Mouse (Mus musculus): ENCODE data around the gene Kif28. TPM values are rescaled to one million over a fixed set of nuclear protein-coding genes. Genes with fewer than 3 reads are reported as not detected.
"Not testable (repeated sequence)": the region's sequence is repeated elsewhere in the genome, so short reads cannot be mapped to it uniquely, and the experiment has no call there.

Kif28 gene
- polyA plus RNA-seq, 2 experiments from 2014 or later: not detected

DNA sequence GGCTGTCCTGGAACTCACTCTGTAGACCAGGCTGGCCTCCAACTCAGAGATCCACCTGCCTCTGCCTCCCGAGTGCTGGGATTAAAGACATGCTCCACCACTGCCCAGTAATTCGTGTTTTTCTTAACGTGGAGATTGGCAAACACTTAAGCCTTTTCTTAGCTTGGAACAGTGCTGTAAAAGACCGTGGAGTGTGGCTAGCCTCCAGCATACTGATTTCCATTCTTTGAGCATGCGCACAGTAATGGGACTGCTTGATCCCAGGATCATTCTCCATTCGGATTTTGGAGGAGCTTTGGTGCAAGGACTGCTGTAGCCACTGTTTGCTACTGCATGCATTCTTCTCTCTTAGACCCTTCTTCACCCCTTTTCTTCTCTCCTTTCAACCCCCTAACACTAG is 55.6 kb downstream of the Kif28 start:
- ATAC-seq: no peak

DNA sequence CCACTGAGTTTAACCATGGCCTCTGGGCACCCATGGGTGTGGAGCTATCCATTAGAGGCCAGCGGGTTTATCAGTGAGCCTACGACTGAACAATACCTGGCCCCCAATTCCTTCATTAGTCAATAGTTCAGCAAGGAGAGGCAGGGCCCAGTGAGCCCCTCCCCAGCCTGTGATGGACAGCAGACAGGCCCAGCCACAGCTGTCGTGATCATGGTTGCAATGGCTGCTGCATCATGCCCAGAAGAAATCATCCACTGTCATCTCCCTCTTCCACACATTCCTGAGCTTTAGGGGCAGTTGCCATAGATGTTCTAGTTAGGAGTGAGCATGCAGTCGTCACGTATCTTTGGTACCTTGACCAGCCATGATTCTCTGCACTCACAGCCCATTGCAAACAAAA is 56.2 kb downstream of the Kif28 start:
- ATAC-seq: no peak

DNA sequence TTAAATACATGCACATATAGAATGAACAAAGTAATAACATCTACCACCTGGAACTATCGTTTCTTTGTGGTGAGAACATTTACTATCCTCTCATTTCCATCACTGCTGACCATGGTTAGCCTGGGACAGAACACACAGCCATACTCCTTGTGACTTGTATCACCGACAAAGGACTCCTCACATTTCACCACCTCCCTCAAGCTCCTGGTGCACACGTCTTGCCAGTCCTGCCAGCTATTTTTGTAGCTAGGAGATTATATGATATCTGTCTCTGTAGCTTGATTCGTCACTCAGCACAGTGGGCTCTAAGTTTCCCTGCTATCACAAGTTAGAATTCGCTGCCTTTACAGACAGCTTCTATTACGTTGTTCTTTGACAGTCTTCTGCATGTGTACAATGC is 56.7 kb downstream of the Kif28 start:
- no peak for ATAC-seq

DNA sequence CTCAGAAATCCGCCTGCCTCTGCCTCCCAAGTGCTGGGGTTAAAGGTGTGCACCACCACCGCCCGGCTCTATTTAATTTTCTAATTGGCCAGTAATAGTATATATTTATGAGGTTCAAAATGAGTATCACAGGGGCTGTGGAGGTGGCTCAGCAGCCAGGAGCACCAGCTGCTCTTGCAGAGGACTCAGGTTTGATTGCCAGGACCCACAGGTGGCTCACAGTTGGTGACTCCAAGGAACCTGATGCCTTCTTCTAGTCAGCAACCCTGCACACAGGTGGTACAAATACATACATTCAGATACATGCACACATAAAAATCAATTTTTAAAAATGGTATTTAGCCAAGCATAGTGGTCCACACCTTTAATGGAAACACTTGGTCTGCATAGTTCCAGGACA is 57.1 kb downstream of the Kif28 start:
- ATAC-seq: no peak

DNA sequence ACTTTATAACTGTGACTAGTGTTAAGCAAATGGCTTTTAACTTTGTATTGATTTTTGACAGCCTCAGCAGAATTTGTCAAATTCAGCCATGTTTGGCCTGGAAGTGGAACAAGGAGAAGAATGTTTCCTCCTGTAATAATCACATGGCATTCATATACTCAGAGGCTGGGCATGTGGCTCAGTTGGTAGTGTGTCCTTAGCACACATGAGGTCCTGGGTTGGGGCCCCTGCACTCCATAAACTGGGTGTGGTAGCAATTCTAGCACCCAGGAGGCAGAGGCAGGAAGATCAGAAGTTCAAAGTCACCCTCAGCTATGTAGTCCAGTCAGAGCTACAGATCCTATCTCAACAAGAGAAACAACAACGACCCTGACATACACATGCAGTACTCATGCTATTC is 57.8 kb downstream of the Kif28 start:
- ATAC-seq: no peak

DNA sequence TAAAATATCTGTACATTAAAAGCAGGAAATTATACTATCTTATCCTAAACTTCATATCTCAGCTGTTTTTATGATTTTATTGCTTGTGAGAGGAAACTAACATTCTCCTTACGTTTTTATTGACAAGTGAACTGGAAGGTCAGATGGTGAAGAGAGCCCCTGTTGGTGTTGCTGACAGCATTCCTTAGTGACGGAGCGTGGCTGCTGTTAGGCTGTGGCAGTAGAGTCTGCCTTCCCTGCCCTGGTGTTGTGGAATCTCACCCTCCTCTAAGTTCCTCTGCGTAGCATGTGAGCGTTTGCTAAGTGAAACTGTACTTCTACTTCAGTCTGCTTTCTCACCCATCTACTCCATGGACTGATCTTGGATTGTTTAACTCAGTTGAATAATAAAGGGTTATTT is 58.3 kb downstream of the Kif28 start:
- no peak for ATAC-seq

DNA sequence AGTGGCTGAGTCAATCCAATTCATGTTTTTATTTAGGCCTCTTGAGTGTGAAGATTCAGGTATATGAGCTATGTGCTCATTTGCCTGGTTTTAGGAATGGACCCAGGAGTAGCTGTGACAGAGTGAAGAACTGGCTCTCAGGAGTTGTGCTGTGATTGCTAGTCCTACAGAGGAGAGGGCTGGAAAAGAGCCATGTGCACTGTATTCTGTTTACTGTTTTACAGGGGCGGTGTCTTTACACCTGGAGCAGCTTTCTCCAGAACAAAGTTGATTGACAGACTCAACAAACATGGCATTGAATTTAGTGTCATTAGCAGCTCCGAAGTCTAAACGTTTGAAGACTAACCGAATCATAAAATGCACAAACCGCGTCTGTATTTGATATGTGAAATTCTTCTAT is 58.7 kb downstream of the Kif28 start:
- no peak for ATAC-seq

DNA sequence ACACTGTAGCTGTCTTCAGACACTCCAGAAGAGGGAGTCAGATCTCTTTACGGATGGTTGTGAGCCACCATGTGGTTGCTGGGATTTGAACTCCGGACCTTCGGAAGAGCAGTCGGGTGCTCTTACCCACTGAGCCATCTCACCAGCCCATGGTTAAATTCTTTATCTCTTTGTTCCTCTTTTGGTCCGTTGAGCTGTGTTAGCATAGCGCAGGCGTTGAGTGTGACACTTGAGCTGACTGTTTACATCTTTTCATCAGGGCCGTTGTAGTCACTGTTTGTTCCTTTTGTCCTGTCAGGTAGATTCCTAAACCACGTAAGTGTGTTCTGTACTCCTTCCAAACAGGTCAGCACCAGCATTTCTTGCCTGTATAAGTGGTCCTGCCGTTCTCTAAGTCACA is 62.3 kb downstream of the Kif28 start:
- not testable (repeated sequence) for ATAC-seq

DNA sequence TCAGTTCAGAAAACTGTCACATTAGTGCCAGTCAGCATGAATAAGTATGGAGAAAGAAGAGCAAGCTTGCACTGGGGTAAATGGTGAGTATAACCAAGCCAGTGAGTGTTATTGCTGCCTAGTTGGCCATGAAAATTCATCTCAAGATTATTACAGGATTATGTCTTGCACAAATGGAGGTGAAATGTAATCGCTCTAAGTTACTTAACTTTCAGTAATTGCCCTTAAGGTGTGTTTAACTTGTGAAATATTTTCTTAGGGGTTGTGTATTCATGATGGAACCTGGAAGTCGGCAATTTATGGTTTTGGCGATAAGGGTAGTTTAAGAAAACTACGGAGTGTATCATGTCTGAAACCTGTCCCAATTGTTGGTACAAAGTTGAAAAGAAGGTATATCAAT is 65.7 kb downstream of the Kif28 start:
- ATAC-seq: no peak

DNA sequence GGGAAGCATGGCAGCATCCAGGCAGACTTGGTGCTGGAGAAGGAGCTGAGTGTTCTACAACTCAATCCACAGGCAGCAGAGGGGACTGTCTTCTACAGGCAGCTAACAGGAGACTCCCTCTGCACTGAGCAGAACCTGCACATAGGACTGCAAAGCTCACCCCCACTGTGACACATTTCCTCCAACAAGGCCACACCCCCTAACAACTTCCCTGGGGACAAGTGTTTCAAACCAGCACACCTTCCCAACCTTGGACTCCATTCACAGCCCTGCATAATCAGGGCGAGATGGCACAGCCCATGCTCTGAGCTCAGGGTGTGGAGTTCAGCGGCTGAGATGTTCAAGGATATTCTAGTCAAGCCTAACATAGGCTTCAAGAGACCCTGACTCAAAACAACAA is 68.0 kb downstream of the Kif28 start:
- ATAC-seq: no peak

DNA sequence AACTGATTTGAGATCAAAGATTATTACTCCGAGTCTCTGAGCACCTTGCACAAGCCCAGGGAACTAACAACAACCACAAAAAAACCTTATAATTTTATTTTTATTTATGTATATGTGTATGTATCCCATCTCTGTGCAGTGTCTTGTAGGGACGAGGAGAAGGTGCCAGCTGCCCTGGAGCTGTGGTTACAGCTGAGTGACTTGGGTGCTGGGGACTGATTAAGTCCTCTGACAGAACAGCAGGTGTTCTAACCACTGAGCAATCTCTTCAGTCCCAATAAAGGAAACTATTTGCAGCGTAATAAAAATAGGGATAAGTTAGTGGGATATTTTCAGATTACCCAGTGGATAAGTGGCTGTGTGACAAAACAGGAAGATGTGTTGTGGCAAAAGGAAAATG is 70.7 kb downstream of the Kif28 start:
- no peak for ATAC-seq

DNA sequence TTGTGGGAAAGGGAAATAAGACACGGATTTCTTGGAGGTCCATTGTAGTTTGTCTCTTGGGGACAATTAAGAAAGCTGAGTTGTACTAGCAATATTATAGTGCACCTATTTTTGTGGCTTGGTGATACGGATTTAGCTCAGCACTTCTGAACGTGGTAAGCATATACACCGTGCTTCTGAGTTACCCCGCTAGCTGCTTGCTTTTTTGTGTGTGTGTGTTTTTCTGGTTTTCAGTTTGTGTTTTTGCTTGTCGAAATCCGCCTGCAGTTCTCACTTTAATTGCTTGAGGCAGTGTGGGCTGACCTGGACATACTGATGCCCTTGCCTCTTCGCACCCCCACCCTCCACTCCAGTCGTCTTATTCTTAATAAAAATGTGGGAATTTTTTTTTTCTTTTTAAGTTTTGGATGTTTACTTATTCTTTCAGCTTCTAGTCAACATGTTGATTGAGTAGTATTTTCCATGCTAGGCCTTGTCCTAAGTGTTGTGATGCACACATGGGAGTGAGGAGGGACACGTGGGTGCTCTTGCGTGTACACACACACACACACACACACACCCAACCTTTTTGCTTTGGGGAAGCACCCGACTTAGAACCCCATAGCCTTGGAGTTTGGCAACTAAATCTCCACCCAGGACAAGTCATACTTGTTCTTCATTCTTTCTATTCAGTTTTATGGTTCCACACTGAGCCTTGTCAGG is 76.1 kb downstream of the Kif28 start:
- ATAC-seq: no peak

DNA sequence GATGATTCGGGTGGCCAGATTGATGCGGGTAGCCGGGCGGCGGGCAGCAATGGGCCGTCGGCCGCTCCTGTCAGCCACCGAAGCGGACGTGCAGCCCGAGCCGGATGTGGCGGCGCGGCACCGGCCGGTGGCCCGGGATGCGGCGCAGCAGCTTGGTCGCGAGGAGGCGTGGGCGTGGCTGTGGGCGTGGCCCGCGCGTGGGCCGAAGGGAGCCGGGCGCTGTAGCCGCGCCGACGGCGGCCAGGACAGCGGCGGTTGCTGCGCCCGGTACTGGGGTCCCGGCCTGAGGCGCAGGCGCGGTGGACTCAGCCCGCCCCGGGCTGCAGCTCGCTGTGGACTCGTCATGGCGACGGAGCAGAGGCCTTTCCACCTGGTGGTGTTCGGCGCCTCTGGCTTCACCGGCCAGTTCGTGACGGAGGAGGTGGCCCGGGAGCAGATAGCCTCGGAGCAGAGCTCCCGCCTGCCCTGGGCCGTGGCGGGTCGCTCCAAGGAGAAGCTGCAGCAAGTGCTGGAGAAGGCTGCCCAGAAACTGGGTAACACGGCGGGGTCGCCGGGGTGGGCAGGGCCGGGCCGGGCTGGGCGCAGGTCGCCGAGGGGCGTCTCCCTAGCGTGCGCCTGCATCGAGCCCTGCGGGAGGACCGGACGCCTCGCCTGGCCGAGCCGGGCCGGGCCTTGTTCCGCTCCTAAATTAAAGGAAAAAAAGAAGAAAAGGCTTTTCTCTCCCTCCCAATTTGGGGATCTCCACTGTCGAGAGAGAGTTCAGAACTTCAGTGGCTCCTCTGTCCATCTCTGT is 76.9 kb downstream of the Kif28 start, which contains the start of gene Sccpdh:
Sccpdh (plus strand) TSS at position 198 of the 793 bp plus-strand sequence.
- peak; percentile 78 for ATAC-seq

DNA sequence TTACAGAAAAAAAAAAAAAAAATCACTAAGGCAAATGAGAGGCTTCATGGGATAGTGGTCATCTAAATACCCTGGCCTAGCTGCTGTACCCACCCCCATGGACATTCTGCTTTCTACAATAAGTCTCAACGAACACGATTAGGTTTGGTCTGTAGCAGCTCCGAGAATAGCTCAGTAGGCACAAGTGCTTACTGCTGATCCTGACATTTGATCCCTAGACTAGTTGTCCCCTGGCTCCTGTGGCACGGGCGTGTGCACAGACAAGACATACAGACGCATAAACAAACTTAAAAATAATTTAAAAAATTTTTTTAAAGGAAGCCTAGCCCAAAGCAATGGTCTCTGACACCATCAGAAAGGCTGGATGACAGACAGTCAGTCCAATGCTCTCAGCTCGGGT is 77.6 kb downstream of the Kif28 start:
- ATAC-seq: no peak

DNA sequence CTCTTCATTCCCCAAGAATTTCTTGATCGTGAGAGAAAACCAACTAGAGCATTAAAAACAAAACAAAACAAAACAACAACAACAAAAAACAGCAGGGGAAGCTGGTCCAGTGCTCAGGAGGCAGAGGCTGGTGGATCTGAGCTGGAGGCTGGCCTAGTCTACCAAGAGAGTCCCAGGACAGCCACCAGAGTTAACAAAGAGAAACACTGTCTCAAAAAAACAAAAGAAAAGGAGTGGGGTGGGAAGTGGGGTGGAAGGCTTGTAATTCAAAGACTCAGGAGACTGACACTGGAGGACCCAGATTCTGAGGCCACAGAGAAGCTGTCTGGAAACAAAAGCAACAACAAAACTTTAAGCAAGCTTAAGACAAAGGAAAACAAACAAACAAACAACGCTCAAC is 78.1 kb downstream of the Kif28 start:
- ATAC-seq: no peak

DNA sequence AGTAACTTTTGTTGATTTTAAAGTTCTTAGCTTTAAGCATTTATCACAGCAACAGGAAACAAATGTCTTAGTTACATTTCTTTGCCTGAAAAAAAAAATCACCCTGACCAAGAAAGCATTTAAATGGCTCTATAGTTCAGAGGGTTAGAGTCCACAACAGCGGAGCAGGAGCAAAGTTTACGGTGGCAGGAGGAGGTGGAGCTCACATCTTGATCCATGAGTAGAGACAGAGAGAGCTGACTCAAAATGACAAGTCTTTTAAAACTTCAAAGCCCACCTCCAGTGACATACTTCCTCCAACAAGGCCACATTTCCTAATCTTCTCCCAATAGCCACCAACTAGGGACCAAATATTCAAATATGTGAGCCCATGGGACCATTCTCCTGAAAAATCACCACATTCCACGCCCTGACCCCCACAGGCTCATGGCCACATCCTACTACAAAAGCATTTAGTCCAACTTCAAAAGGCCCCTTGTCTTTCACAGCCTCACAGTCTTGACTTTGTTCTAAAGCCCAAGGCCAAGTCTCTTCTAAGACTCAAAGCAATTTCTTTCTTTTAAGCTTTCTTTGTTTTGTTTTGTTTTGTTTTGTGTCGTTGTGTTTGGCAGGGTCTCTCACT is 80.7 kb downstream of the Kif28 start:
- ATAC-seq: no peak

DNA sequence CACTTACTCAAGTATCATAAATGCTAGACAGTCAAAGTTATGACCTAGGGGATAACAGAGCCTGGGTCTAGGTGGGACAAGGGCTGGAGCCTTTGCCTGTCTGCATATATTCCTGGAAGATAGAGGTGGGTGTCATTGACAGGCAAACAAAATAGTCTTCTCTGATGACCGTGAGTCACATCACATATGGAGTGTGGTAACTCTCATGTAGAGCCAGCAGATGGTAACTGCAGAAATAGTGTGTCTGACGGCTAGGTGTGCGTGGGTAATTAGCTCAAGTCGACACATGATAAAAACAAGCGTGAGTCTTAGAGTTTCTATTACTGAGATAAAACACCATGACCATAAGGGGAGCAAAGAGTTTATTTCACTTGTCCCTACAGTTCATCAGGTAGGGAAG is 82.0 kb downstream of the Kif28 start:
- ATAC-seq: no peak

DNA sequence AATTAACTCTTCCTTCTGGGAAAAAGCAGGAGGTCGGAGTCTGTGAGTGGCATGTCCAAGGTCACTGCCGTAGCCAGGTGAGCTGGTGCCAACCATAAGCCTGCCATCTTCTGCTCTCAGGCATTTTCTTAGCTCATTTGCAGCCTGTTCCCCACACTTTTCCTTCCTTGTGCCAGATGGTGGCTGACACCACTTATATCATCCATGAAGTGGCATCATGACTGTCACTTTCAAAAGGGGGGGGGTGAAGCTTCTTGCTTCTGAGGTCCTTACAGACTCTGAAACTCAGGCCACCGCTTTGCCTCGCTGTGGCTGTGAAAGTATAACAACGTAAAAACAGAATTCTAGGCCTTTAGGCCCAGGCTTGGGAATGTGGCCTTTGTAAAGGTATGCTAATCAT is 93.8 kb downstream of the Kif28 start:
- no peak for ATAC-seq

DNA sequence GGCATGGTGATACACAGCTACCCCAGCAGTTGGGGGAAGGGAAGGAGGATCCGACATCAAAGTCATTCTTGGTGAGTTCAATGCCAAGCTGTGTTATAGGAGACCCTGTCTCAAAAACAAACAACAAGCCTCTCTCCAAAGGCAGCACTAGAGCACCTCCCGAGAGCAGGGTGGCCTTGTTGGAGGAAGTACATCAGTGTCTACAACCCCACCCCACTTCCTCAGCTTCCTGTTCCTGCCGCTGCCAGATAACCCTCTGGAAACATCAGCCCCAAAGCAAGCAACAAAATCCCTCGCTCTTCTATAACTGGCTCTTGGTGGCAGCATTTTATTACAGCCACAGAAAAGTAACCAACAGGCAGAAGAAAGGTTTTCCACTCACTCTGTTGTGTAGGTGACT is 94.8 kb downstream of the Kif28 start:
- ATAC-seq: no peak

DNA sequence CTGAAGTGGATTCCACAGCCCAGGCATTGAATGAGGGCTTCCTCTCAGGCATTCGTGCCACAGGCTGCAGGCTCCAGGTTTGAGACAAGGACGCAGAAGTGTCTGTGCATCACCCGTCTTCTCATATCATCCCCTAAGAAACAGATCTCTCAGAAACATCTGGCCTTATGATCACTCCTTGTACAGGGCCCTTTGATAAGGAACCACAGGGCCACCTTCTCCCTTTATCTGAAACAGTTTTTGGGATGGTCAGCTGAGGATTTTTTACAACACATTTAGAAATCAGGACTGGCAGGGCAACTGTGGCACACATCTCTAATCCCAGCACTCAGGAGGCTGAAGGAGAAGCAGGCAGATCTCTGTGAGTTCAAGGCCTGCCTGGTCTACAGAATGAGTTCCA is 95.7 kb downstream of the Kif28 start:
- no peak for ATAC-seq

DNA sequence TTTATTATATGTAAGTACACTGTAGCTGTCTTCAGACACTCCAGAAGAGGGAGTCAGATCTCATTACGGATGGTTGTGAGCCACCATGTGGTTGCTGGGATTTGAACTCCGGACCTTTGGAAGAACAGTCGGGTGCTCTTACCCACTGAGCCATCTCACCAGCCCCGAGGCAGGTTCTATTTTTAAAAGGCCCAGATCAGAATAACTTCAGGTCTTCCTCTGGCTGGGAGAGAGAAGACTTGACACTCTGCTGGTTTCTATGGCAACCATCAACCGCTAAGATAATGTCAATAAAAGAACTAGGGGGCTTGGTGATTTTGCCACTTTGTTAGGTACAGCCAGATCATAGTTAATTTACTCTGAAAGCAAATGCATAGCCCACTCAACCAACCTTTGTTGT is 96.4 kb downstream of the Kif28 start:
- ATAC-seq: not testable (repeated sequence)

DNA sequence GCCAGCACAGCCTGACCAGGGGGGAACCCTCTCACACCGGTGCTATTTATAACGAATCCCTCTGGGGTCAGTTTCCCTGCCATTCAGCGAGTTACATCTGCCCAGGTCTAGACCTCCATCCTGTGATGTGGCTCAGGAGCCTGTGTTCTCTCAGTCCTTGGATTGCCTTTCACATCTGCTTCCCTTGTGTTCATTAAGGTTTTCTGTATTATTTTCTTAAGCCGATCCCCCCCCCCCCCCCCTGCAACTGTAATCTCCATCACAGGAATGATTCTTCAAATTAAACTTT is 99.1 kb downstream of the Kif28 start:
- peak; percentile 19 for ATAC-seq
